Mouse (Mus musculus) MEL-GATA-1-ER (cell line): ENCODE data around the gene Golm1.

ENCODE experiments used
- DNase-seq: peaks from one replicate; pipeline ENCODE4 v3.0.0-alpha.2; 2012; ENCODE audit warnings: low read depth; ENCODE audit errors: extremely low read depth

Gene Golm1

DNA sequence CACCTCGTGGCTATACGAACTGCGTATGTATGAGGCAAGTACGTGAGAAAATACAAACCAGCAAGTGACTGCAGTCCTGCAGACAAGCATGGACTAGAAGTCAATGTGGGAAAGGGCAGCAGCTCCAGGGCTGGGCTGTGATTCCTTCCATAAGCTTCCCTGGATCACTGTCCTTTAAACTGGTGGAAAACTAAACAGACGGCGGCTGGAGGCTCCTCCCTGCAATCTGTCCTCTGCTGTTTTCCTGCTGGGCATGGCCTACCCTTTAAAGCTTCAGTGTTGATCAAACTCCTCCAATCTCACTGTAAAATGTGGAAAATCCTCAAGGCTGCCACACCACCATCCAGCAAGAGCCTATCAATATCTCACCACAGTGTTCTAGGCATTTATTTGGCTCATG is 27.0 kb downstream of the Golm1 start:
- no peak for DNase-seq

DNA sequence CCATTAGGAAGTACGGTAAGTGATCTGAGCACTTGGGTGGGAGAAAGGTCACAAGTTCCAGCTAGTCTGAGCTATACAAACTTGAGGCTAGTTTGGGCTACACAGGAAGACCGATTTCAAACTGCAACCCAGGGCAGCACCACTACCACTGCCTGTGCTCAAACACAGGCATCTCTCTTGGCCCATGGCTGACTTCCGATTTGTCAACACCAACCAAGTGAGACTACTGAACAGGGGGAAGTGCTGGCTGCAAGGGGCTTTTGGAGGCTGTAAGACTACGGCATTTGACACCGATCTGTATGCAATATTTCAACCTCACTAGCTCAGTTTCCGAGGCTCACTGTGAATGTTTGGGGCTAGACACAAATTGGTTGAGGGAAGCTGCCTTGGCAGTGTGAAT is 28.1 kb downstream of the Golm1 start:
- no peak for DNase-seq

DNA sequence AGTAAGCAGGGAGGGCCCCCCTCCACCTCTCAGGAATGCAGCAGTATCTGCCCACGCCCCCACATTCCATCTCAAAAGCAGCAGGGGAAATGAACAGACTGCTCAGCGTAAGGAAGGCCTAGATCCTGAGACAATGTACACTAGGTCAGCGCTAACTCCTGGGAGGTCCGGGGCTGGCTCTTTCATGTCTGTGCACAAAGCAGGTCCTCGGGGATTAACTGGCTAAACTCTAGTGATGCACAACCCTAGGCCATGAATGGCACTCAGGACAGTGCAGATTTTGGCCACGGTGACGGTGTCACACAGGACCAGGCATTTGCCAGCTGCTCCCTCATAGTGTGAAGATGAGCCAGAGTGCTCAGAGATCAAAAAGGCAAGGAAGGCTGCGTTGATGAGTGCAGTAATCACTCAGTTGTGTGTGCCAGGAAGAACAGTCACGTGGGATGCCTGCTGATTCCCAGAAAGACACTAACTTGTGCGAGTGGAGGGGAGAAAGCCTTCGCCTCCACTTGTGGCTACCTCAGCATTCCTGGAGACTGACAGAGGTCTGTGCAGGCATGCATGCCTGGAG is 28.9 kb downstream of the Golm1 start:
- no peak for DNase-seq

DNA sequence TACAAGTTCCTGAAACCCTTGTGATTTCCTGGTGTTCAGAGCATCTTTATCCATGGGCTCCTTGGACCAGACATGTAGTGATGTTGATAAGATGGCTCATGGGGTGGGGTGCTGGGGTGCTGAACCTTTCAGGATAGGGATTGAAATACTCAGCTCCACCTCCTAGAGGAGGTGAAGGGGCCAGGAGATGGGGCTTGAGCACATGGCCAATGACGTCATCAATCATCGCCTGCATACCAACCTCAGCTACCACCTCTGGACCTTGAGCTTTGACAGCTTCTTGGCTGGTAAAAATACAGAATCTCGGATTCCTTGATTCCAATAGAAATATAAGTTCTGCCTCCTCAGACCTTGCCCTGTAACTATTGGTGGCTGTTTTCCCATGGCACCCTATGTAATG is 30.1 kb downstream of the Golm1 start:
- no peak for DNase-seq

DNA sequence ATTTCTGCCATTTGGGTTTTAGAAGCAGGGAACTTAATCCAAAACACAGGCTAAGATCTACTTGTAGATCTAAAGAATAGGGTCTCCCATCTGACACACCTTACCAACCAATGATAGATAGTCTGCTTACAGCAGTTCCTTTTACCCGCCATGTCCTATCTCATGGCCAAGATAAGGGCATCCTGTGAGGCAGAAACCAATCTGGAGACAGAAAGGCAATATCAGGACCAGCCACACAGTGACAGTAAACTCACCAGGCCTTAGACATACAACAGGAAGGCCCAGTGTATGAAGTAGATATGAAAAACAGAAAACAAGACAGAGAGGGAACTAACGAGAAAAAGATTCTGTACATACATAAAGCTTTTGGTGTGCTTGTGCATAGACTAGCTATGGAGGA is 32.8 kb downstream of the Golm1 start:
- DNase-seq, result no peak

DNA sequence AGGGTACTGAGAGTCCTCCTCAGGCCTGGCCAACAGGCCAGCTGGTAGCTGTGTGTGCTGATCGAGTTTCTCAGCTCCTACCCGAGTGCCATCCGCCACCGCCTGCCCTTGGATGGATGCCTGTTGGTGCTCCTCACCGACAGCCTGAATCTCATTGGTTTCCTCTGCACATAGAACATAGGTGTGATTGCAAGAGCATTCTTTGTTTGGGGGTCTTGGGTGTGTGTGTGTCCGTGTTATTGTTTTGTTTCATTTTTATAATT is 35.5 kb downstream of the Golm1 start:
- no peak for DNase-seq

DNA sequence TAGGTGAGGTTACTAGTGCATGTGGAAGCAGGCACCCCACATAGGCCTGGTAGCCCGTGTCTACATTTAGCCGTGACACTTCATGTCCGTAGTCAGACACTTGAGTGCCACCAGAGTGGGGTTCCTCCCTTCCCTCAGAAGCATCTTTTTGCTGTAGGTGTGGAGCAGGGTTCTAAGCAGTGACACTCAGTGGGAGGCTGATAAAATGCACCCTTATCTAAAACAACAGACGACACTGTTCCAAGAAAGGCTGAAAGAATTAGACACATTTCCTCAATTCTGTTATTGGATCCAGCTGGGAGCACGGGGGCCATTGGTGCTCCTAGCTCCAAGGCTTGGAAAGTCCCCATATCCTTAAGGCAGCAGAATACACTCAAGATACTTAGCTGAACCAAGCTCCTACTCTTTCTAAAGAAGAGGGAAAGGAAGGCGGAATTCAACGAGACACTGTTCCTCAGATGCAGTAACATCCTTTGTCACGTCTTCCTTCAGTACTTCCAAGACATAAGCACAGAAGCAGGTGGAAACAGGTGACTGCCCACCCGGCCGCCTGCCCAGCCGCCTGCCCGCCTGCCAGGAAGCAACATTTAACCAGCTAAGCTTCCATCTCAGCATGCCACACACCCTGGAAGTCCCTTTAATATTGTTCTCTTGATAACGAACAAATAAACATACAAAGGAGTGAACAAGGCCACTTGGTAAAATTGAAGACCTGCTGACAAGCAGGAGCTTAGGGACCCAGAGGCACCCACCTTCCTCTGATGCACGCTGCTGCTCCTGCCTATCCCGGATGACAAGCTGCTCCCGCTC is 36.0 kb downstream of the Golm1 start:
- no peak for DNase-seq

DNA sequence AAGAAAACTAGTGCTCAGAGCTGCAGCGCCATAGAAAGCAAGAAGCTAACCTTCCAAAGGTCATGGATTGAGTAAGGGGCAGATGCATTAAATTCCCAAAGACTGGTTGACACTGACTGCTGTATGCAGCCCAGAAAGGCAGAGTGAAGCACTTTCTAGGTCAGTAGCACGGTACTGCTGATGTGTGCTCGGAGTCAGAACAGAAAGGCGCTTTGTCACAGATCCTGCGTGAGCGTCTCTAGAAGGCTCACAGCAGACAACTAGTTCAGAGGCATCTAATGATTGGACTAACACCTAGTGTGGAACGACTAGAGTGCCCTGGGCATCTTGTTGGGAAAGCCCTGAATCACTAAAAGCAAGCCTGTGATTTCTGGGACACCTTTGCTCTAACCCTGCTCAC is 37.8 kb downstream of the Golm1 start:
- DNase-seq, result no peak

DNA sequence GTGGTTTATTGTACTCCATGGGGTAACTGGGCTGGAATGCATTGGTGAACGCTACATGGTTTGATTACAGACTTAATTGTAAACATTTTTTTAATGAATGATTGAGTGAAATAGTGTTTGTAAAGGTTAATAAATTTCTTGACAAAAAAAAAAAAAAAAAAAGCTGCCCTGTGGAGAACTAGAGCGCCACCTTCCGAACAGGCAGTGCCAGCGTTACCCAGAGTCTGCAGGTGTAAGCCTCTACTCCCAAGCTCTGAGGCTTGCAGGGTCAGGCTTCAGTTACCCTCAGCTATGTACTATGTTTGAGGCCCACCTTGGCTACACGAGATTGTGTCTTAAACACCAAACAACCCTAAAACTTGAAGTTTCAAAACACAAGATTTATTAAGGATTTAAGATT is 41.0 kb downstream of the Golm1 start:
- DNase-seq, result no peak

DNA sequence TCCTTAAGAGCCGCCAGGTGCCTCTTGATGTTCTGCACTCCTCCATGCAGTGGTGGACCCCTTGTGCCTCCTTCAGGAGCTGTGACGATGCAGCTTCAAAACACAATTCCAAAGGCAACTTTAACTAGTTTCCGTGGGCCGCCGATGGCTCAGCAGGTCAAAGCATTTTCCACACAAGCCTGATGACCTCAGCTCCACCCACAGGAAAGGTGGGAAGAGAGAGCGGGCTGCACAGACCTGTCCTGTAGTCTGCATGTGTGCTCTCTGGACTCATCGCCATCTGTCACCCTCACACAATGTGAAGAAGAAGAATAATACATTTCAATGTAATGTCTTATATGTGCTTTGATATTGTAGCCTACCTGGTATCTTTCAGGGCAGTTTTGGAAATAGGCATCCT is 48.9 kb downstream of the Golm1 start:
- no peak for DNase-seq

DNA sequence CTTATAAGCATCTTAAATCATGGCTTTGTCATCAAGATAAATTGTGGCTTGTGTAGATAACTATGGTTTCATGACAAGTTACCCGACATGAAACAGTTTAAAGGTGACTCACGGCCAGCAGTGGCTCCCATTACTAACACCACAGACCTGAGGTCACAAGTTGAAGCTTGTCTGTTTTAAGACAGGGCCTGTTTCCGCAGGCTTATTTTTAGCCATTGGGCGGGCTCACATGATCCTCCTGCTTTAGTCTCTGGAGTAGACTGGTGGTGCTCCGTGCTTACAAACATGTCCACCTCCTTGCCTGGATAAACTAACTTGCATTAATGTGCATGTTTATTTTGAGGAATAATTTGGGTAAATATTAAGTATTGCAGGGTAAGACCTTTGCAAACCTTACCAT is 50.7 kb downstream of the Golm1 start:
- DNase-seq, result no peak

DNA sequence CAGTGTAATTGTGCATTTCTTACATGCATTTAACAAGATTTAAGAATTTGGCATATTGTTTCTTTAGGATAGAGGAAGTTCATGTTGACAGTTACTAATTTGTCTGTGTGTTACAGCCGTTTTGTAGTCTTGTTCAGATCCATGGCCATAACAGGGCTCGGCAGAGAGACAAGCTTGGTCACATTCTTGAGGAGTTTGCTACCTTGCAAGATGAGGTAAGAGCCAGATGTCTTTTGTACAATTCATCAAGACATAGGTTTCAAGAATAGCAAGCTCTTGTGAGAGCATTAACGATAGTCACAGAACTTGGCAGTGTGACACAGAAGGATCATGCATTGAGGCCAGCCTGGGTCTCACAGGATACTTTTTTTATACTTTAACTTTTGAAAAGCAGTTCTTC is 51.2 kb downstream of the Golm1 start:
- DNase-seq, result no peak

DNA sequence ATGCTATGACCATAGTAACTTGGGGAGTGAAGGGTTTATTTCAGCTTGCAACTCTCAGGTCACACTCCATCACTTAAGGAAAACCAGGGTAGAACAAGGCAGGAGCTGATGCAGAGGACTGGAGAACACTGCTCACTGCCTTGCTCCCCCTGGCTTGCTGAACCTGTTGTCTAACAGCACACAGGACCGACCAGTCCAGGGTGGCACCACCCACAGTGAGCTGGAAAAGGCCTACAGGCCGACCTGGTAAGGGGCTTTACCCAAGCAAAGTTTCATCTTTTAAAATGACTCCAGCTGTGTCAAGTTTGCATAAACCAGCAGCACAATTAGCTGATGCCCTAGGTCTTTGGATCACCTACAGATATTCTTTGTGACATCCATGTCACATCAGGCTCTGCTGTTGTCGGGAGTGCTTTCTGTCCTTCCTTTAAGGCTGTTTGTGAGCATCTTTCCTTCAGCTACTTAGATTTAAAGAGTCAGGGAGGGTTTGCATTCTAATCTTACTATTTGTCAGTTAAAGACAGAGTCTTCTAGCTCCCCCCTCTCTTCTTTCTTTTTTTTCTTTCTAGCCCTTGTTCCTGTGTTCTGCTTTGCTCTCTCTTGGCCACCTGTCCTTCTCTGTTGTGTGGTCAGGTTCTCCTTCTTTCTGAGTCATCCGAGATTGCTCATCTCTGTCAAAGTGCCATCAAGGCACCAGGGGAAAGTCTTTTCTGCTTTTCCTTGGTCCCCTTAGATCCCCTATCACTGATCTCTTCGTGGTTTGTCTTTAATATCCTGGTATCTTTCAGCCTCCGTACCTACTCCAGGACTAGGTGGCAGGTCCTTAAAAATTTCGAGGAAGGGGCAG is 53.7 kb downstream of the Golm1 start:
- no peak for DNase-seq

DNA sequence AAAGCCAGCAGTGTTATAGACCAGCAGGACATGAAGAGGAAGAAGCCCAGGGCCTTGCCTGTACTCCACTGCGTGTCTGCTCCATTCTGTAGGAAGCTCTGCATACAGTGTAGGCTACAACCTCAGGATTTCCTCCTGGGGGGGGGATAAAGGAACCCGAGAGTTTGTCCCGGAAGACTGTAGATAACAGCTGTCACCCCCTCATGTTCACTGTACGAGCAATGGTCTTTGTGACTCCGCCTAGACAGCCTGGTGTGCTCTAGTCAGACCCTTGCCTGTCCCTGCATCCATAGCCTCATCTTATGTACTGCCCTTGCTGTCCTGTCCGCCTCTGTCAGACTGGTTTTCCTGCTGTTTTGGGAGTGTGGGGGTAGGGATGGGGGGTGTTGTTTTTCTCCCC is 57.1 kb downstream of the Golm1 start:
- DNase-seq, result no peak

DNA sequence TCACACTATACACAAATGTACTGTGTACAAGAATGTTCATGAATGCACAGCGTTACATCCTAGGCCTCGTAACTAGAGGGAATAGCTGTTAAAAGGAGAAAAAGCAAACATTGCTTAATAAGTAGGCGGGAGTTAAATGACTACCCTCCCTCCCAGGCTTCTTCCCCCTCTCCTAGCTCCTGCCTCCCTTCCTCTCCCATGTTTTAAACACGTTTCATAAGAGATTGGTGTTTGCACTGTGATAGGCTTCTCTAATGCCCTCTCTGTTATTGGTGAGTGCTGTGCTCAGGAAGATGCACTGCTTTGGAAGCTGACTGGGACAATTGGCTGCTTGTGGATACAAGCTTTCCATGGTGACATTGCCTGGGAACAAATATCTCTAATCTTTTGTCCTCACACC is 60.1 kb downstream of the Golm1 start:
- DNase-seq, result no peak

DNA sequence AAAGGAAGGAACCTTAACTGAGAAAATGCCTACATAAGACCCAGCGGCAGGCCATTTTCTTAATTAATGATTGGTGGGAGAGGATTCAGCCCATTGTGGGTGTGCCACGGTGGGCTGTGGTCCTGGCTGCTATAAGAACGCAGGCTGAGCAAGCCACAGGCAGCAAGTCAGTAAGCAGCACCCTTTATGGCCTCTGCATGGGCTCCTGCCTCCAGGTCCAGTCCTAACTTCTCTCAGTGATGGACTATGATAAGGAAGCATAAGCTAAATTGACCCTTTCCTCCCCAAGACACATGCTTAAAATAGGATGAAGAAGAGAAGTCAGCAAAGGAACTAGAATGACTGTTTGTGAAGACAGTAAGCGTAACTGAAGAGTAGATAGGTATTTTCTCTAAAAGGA is 60.5 kb downstream of the Golm1 start:
- DNase-seq, result no peak

DNA sequence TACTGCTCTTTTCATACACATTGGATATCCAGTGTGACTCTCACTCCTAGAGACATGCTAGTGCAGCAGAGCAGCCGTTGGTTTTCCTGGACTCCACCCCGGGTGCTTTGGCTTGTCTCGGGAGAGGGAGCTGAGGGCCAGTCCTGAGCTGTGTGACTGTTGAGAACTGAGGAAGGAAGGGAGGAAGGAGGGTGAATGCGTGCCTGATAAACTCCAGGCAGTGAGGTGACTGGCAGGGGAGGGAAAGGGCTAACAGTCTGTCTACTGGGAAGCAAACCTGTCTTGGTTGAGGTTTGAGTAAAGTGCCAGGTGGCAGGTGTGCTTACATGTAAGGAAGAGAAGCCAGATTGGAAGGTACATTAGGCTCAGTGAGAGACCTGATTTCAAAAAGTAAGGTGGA is 61.7 kb downstream of the Golm1 start:
- DNase-seq, result no peak

DNA sequence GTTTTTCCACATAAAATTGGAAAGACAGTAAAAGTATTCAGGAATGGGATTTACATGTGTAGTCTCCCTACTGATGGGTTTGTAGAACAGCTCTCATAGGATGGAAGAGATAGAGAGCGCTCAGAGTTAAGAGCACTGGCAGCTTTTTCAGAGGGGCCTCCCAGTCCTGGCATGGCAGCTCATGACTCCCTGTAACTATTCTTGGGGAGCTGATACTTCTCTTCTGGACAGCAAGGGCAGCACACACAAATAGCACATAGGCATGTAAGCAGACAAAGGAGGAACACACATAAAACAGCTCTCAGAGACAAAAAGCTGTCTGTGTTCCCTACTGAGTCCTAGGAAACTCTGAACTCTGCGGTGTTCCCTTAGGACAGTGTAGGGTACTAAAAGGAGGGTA is 65.2 kb downstream of the Golm1 start:
- no peak for DNase-seq

DNA sequence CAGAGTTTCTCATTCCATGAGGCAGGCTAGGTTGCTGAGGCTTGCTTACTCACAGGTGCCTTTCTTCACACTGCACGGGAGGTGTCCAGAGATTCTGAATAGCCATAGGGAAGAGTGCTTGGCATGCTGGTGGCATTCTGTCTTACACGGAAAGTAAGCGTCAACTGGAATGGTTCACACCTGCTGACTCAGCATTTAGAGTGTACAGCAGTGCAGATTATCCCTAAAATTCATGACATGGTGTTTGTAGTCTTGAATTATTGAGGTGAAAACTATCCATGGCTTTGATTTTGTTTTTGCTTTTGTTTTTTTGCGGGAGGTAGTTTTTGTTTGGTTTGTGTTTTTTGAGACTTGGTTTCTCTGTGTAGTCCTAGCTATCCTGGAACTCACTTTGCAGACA is 65.7 kb downstream of the Golm1 start:
- DNase-seq, result no peak

DNA sequence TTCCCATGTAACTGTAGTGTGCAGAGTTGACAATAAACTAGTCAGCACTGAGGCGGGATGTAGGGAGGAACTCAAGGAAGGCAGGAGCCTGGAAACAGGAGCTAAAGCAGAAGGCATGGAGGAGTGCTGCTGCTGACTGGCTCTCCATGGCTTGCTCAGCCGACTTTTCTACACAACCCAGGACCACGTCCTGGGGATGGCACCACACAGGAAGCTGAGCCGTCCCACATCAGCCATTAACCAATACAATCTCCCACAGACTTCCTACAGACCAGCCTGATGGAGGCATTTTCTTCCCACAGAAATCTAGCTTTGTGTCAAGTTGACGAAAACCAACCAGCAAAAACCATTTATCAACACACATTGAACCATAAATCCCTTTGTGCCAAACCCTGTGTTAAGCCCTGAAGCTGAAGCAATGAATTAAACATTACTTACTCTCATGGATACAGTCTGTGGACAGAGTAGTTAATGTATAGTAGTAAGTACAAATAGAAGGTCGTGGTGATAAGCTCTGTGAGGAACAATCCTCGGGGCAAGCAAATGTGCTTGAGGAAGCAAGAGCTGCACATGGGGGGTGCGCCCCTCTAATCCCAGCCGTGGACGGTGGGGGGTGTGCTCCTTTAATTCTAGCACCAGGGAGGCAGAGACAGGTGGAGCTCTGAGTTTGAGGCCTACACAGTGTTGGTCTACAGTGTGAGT is 70.2 kb downstream of the Golm1 start:
- DNase-seq, result no peak

DNA sequence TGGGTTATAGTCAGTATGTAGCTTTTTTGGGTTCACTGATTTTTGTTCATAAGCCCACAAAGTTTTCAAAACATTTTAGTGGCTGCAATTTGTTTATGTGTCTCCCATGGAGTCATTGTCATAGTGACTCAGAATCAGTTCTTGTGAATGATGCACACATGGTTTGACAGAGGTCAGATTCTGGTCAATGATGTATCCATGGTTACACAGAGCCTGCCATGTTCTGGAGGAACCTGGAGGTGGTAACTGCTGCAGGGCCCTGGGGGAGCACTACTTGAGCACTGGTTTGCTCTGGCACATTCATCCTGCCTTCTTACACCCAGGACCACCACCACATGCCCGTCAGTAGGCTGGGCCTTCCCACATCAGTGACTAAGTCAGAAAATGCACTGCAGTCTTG is 71.1 kb downstream of the Golm1 start:
- DNase-seq, result no peak

DNA sequence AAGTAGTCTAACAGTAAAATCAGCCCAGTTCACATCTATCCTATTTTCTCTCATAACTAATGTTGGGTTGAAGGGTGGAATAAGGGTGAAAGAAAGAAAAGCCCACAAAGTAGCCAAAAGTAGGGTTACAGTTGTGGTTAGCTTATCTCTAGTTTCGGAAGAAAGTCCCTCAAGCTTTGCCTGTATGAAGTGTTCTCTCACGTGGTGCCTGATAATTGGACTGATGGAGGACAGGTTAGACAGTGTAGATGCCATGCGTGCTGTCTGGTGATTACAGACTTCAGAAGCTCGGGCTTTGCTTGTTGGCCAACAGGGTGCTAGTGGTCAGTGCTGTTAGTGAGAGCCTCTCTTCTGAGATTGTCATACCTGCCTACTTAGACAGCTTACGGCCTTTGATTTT is 72.5 kb downstream of the Golm1 start:
- DNase-seq, result no peak
